In the genomic region with DNA sequence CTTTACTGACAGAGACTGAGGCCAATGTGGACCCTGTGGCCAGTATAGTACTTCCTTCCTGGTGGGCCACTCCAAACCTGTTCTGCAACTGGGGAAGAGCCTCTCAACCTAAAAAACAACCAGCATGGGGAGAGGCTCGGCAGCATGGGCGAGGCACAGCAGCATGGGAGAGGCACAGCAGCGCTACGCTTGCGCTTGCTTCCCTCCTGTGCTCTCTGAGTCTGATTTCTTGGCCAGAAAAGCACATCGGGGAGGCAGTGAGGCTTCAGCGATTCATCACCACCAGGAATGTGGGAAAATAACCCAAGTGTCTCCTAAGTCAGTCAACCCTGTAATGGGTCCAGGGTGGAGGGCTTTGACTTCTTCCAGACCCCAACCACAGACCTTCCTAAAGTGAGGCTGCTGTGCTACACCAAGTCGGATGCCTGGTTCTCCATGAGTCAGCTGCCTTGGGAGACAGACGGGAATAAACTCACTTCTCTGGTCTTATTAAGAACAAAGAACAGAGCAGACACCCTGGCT, we compare ENCODE assay signal across 12 mouse cellular contexts.
DNase-seq lines count a peak whose midpoint lies in the region; ATAC-seq and TF ChIP-seq lines count a peak whose summit lies in the region.
"Had no signal": no experiment of that assay in that cellular context is flagged by ENCODE, and none has a peak within 500 bp of the region (broad histone marks: within the 10 kb centered on the region; RNA-seq: fewer than 3 reads in every experiment).

No protein-coding gene starts in this region.

- no peak for TF ChIP-seq EP300 in stomach, postnatal 0 days (optimal IDR thresholded peaks at IDR 0.05)

- DNase-seq in embryo, embryonic 10.5 days (ENCODE audit: low spot score) = peak; percentile 23
- no peak for DNase-seq in embryo, embryonic 11 days
- no peak for DNase-seq in midbrain, embryonic 10.5 days (ENCODE audit: low spot score)
- no peak for DNase-seq in midbrain, postnatal 0 days (ENCODE audit: low spot score)
- no peak for DNase-seq in limb, embryonic 11.5 days (ENCODE audit: low spot score)
- DNase-seq in stomach, postnatal 0 days (ENCODE audit: low spot score) = no peak
- DNase-seq in cerebellum, postnatal 14 days = no peak
- no peak for DNase-seq in layer of hippocampus, postnatal 10 days (ENCODE audit: low spot score in 2 of 2)
- DNase-seq: adrenal gland, adult 2 months; cerebellum, adult 18-20 months; kidney, postnatal 36 days had no signal

- no peak overlapping the region for H3K4me3 ChIP-seq in midbrain, embryonic 10.5 days
- H3K4me3 ChIP-seq in midbrain, postnatal 0 days (ENCODE audit: low read depth, low read length) = no peak overlapping the region
- H3K4me3 ChIP-seq in limb, embryonic 11.5 days (ENCODE audit: low read depth, low read length) = no peak overlapping the region
- no peak overlapping the region for H3K4me3 ChIP-seq in stomach, postnatal 0 days (ENCODE audit: low read depth, low read length)
- H3K4me3 ChIP-seq: limb, embryonic 13.5 days had no signal

- no peak for ATAC-seq in midbrain, postnatal 0 days (ENCODE audit: low FRiP score)
- no peak for ATAC-seq in limb, embryonic 11.5 days (ENCODE audit: insufficient number of reproducible peaks, low FRiP score, low TSS enrichment, low read depth)
- ATAC-seq in stomach, postnatal 0 days (ENCODE audit: low FRiP score, low TSS enrichment) = no peak

- H3K27me3 ChIP-seq in midbrain, embryonic 10.5 days (ENCODE audit: low read depth, poor library complexity, severe bottlenecking) = no peaks in the 10 kb centered on the region
- no peaks in the 10 kb centered on the region for H3K27me3 ChIP-seq in midbrain, postnatal 0 days (ENCODE audit: insufficient read depth, low read length)
- H3K27me3 ChIP-seq in limb, embryonic 11.5 days (ENCODE audit: control insufficient read depth, insufficient read depth, low read length) = no peaks in the 10 kb centered on the region
- H3K27me3 ChIP-seq in stomach, postnatal 0 days (ENCODE audit: control insufficient read depth, insufficient read depth, low read length) = no peaks in the 10 kb centered on the region

- 71% methylated on average over 9 of the region's 9 CpGs for WGBS in midbrain, embryonic 10.5 days
- 57% methylated on average over 9 of the region's 9 CpGs for WGBS in midbrain, postnatal 0 days
- 75% methylated on average over 9 of the region's 9 CpGs for WGBS in limb, embryonic 11.5 days
- 36% methylated on average over 9 of the region's 9 CpGs for WGBS in stomach, postnatal 0 days

- no peak overlapping the region for H3K4me2 ChIP-seq in midbrain, postnatal 0 days (ENCODE audit: low read depth, low read length, poor library complexity, severe bottlenecking)
- no peak overlapping the region for H3K4me2 ChIP-seq in limb, embryonic 11.5 days (ENCODE audit: low read depth, severe bottlenecking)
- H3K4me2 ChIP-seq in stomach, postnatal 0 days (replicated peaks; ENCODE audit: low read depth) = no peak overlapping the region
- H3K4me2 ChIP-seq: limb, embryonic 13.5 days had no signal

- peaks cover 86% of the 10 kb centered on the region for H3K4me1 ChIP-seq in midbrain, embryonic 10.5 days
- peaks cover 12% of the 10 kb centered on the region for H3K4me1 ChIP-seq in midbrain, postnatal 0 days (ENCODE audit: insufficient read depth, low read length)
- H3K4me1 ChIP-seq in limb, embryonic 11.5 days (ENCODE audit: control insufficient read depth, insufficient read depth, low read length) = peaks cover 44% of the 10 kb centered on the region
- H3K4me1 ChIP-seq in stomach, postnatal 0 days (replicated peaks; ENCODE audit: control insufficient read depth, insufficient read depth) = peaks cover 8% of the 10 kb centered on the region

- no peak for TF ChIP-seq CTCF in midbrain, postnatal 0 days (IDR thresholded peaks at IDR 0.05)
- no peak for TF ChIP-seq CTCF in stomach, postnatal 0 days (IDR thresholded peaks at IDR 0.05; ENCODE audit: low read depth)

- peak overlapping the region; percentile 79 for H3K27ac ChIP-seq in midbrain, embryonic 10.5 days (replicated peaks)
- no peak overlapping the region for H3K27ac ChIP-seq in midbrain, postnatal 0 days (ENCODE audit: low read depth, low read length)
- H3K27ac ChIP-seq in limb, embryonic 11.5 days (replicated peaks; ENCODE audit: low read depth, low read length) = 0 out of 2 replicates have a peak overlapping the region, but pooled peaks have one; percentile 24
- H3K27ac ChIP-seq in stomach, postnatal 0 days (replicated peaks) = 0 out of 2 replicates have a peak overlapping the region, but pooled peaks have one; percentile 8
- H3K27ac ChIP-seq: limb, embryonic 13.5 days had no signal

- peaks cover 45% of the 10 kb centered on the region for H3K36me3 ChIP-seq in midbrain, embryonic 10.5 days
- no peaks in the 10 kb centered on the region for H3K36me3 ChIP-seq in midbrain, postnatal 0 days (ENCODE audit: insufficient read depth, low read length)
- H3K36me3 ChIP-seq in limb, embryonic 11.5 days (ENCODE audit: control insufficient read depth, insufficient read depth, low read length) = no peaks in the 10 kb centered on the region
- no peaks in the 10 kb centered on the region for H3K36me3 ChIP-seq in stomach, postnatal 0 days (ENCODE audit: control insufficient read depth, insufficient read depth, low read length)
- H3K36me3 ChIP-seq: limb, embryonic 13.5 days had no signal

- no peak overlapping the region for H3K9ac ChIP-seq in midbrain, postnatal 0 days (replicated peaks; ENCODE audit: low read length, poor library complexity, severe bottlenecking)
- no peak overlapping the region for H3K9ac ChIP-seq in limb, embryonic 11.5 days (ENCODE audit: low read length)
- no peak overlapping the region for H3K9ac ChIP-seq in stomach, postnatal 0 days (ENCODE audit: low read length)
- H3K9ac ChIP-seq: limb, embryonic 13.5 days had no signal

- H3K9me3 ChIP-seq in midbrain, embryonic 10.5 days (replicated peaks) = no peaks in the 10 kb centered on the region
- no peaks in the 10 kb centered on the region for H3K9me3 ChIP-seq in midbrain, postnatal 0 days (ENCODE audit: low read length)
- no peaks in the 10 kb centered on the region for H3K9me3 ChIP-seq in limb, embryonic 11.5 days (ENCODE audit: control insufficient read depth, low read length)
- no peaks in the 10 kb centered on the region for H3K9me3 ChIP-seq in stomach, postnatal 0 days (ENCODE audit: control insufficient read depth, low read length)
- H3K9me3 ChIP-seq: limb, embryonic 13.5 days had no signal
